ENCODE assay signal across 8 mouse cellular contexts in genomic region chr1:92774743-92775692, GRCm38 (mm10). TPM values are rescaled to one million over a fixed set of nuclear protein-coding genes. Genes with fewer than 3 reads are reported as not detected.
DNase-seq lines count a peak whose midpoint lies in the region; ATAC-seq and TF ChIP-seq lines count a peak whose summit lies in the region.

No protein-coding gene starts in this region.

- H3K9ac ChIP-seq in kidney, postnatal 0 days (ENCODE audit: low read depth, low read length), result peak overlapping the region; percentile 15; the same call in 1 of the 2 replicates
- H3K9ac ChIP-seq in embryonic facial prominence, embryonic 12.5 days, result peak overlapping the region; percentile 7; the same call in 1 of the 2 replicates
- peak overlapping the region; percentile 24; the same call in 1 of the 2 replicates for H3K9ac ChIP-seq in limb, embryonic 12.5 days (replicated peaks)
- H3K9ac ChIP-seq in neural tube, embryonic 13.5 days, result no peak overlapping the region

- TF ChIP-seq CTCF in kidney, postnatal 0 days (IDR thresholded peaks at IDR 0.05; ENCODE audit: low read depth), result no peak

- H3K4me1 ChIP-seq in kidney, postnatal 0 days (replicated peaks; ENCODE audit: insufficient read depth, low read length), result no peaks in the 10 kb centered on the region
- peaks cover 41% of the 10 kb centered on the region for H3K4me1 ChIP-seq in embryonic facial prominence, embryonic 12.5 days
- peaks cover 42% of the 10 kb centered on the region for H3K4me1 ChIP-seq in limb, embryonic 12.5 days (replicated peaks)
- H3K4me1 ChIP-seq in neural tube, embryonic 13.5 days (replicated peaks), result peaks cover 3% of the 10 kb centered on the region

- peak overlapping the region; percentile 5; the same call in 1 of the 2 replicates for H3K4me3 ChIP-seq in kidney, postnatal 0 days (replicated peaks; ENCODE audit: low read depth, low read length)
- H3K4me3 ChIP-seq in embryonic facial prominence, embryonic 12.5 days, result 0 out of 2 replicates have a peak overlapping the region, but pooled peaks have one; percentile 5
- no peak overlapping the region for H3K4me3 ChIP-seq in limb, embryonic 12.5 days (replicated peaks)
- no peak overlapping the region for H3K4me3 ChIP-seq in neural tube, embryonic 13.5 days

- peak; percentile 54 for DNase-seq in kidney, postnatal 0 days (ENCODE audit: low spot score)
- no peak for DNase-seq in kidney, adult 9 months
- DNase-seq in ovary, adult 18-20 months (ENCODE audit: low spot score), result no peak
- no peak for DNase-seq in testis, postnatal 14 days (ENCODE audit: low spot score)
- no peak for DNase-seq in cerebellum, adult 18-20 months

- 19% methylated on average over 16 of the region's 16 CpGs for WGBS in kidney, postnatal 0 days
- 16% methylated on average over 16 of the region's 16 CpGs for WGBS in embryonic facial prominence, embryonic 12.5 days
- WGBS in limb, embryonic 12.5 days, result 20% methylated on average over 16 of the region's 16 CpGs
- WGBS in neural tube, embryonic 13.5 days, result 44% methylated on average over 16 of the region's 16 CpGs

- H3K27me3 ChIP-seq in kidney, postnatal 0 days (ENCODE audit: insufficient read depth, low read length), result no peaks in the 10 kb centered on the region
- peaks cover 8% of the 10 kb centered on the region; the same call in 1 of the 2 replicates for H3K27me3 ChIP-seq in embryonic facial prominence, embryonic 12.5 days
- peaks cover 10% of the 10 kb centered on the region for H3K27me3 ChIP-seq in limb, embryonic 12.5 days
- no peaks in the 10 kb centered on the region for H3K27me3 ChIP-seq in neural tube, embryonic 13.5 days

- H3K4me2 ChIP-seq in kidney, postnatal 0 days (ENCODE audit: low read length), result peak overlapping the region; percentile 42
- H3K4me2 ChIP-seq in embryonic facial prominence, embryonic 12.5 days (replicated peaks), result peak overlapping the region; percentile 42
- peak overlapping the region; percentile 44 for H3K4me2 ChIP-seq in limb, embryonic 12.5 days
- H3K4me2 ChIP-seq in neural tube, embryonic 13.5 days, result peak overlapping the region; percentile 22; the same call in 1 of the 2 replicates

- no peaks in the 10 kb centered on the region for H3K9me3 ChIP-seq in kidney, postnatal 0 days (replicated peaks; ENCODE audit: low read length)
- H3K9me3 ChIP-seq in embryonic facial prominence, embryonic 12.5 days, result no peaks in the 10 kb centered on the region
- no peaks in the 10 kb centered on the region for H3K9me3 ChIP-seq in limb, embryonic 12.5 days
- H3K9me3 ChIP-seq in neural tube, embryonic 13.5 days, result no peaks in the 10 kb centered on the region

- 0 out of 2 replicates have a peak, but pooled peaks have one; percentile 13 for ATAC-seq in kidney, postnatal 0 days (replicated peaks; ENCODE audit: low FRiP score, low read depth)
- ATAC-seq in embryonic facial prominence, embryonic 12.5 days (ENCODE audit: insufficient number of reproducible peaks, insufficient read depth, low FRiP score, low TSS enrichment), result 0 out of 2 replicates have a peak, but pooled peaks have one; percentile 43
- no peak for ATAC-seq in limb, embryonic 12.5 days (ENCODE audit: insufficient number of reproducible peaks, insufficient read depth, low FRiP score, low TSS enrichment, low read depth)
- no peak for ATAC-seq in neural tube, embryonic 13.5 days (ENCODE audit: low read depth)

- no peak overlapping the region for H3K27ac ChIP-seq in kidney, postnatal 0 days
- H3K27ac ChIP-seq in embryonic facial prominence, embryonic 12.5 days, result peak overlapping the region; percentile 42
- 0 out of 2 replicates have a peak overlapping the region, but pooled peaks have one; percentile 35 for H3K27ac ChIP-seq in limb, embryonic 12.5 days
- H3K27ac ChIP-seq in neural tube, embryonic 13.5 days (replicated peaks), result no peak overlapping the region

- no peaks in the 10 kb centered on the region for H3K36me3 ChIP-seq in kidney, postnatal 0 days (ENCODE audit: insufficient read depth, low read length)
- no peaks in the 10 kb centered on the region for H3K36me3 ChIP-seq in embryonic facial prominence, embryonic 12.5 days
- H3K36me3 ChIP-seq in limb, embryonic 12.5 days, result no peaks in the 10 kb centered on the region
- H3K36me3 ChIP-seq in neural tube, embryonic 13.5 days, result no peaks in the 10 kb centered on the region

RNA-seq across cellular contexts. Expression of gene Gpc1, which starts 56.4 kb away (rescaled TPM):
- 38.7 and 39.8 TPM in 2 replicates for polyA plus RNA-seq in kidney, postnatal 0 days (2015; fragmentation: Nextera tagmentation; extraction: Ambion mirVana)
- 79.8 and 81.4 TPM in 2 replicates for polyA plus RNA-seq in embryonic facial prominence, embryonic 12.5 days (2016; fragmentation: Nextera tagmentation; extraction: Ambion mirVana)
- polyA plus RNA-seq in limb, embryonic 12.5 days (2016; fragmentation: Nextera tagmentation; extraction: Ambion mirVana), result 82.2 and 87.9 TPM in 2 replicates
- 59.4 and 64.3 TPM in 2 replicates for polyA plus RNA-seq in neural tube, embryonic 13.5 days (2015; fragmentation: Nextera tagmentation; extraction: Ambion mirVana)

Comparison
In these comparisons a context has a peak if more than half of its experiments do, and no peak if none do; other contexts are left out.
1. ATAC-seq: peak in kidney, postnatal 0 days (single experiment) and embryonic facial prominence, embryonic 12.5 days (single experiment); none in limb, embryonic 12.5 days (single experiment) and neural tube, embryonic 13.5 days (single experiment).
2. H3K27ac ChIP-seq: peak in embryonic facial prominence, embryonic 12.5 days (single experiment) and limb, embryonic 12.5 days (single experiment); none in kidney, postnatal 0 days (single experiment) and neural tube, embryonic 13.5 days (single experiment).
3. H3K4me3 ChIP-seq: peak in kidney, postnatal 0 days (single experiment) and embryonic facial prominence, embryonic 12.5 days (single experiment); none in limb, embryonic 12.5 days (single experiment) and neural tube, embryonic 13.5 days (single experiment).
4. Peak in every context shown above with its lines, with median percentiles within 50 percentile points of each other: H3K4me2 ChIP-seq.